Comparison of ENCODE assay signal across 10 mouse cellular contexts in genomic region chr6:93848942-93849790, GRCm38 (mm10).
DNase-seq lines count a peak whose midpoint lies in the region; ATAC-seq and TF ChIP-seq lines count a peak whose summit lies in the region.
"Had no signal": no experiment of that assay in that cellular context is flagged by ENCODE, and none has a peak within 500 bp of the region (broad histone marks: within the 10 kb centered on the region; RNA-seq: fewer than 3 reads in every experiment).

No protein-coding gene starts in this region.

- no peaks in the 10 kb centered on the region for H3K27me3 ChIP-seq in embryonic facial prominence, embryonic 13.5 days
- no peaks in the 10 kb centered on the region for H3K27me3 ChIP-seq in hindbrain, embryonic 14.5 days (ENCODE audit: control insufficient read depth, insufficient read depth, low read length)
- H3K27me3 ChIP-seq in neural tube, embryonic 12.5 days (replicated peaks) = no peaks in the 10 kb centered on the region
- no peaks in the 10 kb centered on the region for H3K27me3 ChIP-seq in heart, embryonic 11.5 days (ENCODE audit: control insufficient read depth, insufficient read depth, low read length)
- H3K27me3 ChIP-seq: heart, embryonic 15.5 days; liver, embryonic 15.5 days had no signal

- no peak overlapping the region for H3K4me3 ChIP-seq in layer of hippocampus, adult 2 months
- no peak overlapping the region for H3K4me3 ChIP-seq in embryonic facial prominence, embryonic 13.5 days
- H3K4me3 ChIP-seq in hindbrain, embryonic 14.5 days (replicated peaks; ENCODE audit: low read length) = no peak overlapping the region
- no peak overlapping the region for H3K4me3 ChIP-seq in neural tube, embryonic 12.5 days
- no peak overlapping the region for H3K4me3 ChIP-seq in heart, embryonic 11.5 days (ENCODE audit: low read depth, low read length)
- H3K4me3 ChIP-seq: heart, embryonic 15.5 days; liver, embryonic 15.5 days had no signal

- DNase-seq in layer of hippocampus, adult 2 months (ENCODE audit: low spot score in 2 of 2) = no peak
- no peak for DNase-seq in layer of hippocampus, postnatal 10 days (ENCODE audit: low spot score in 2 of 2)
- peak; percentile 36 for DNase-seq in hindbrain, embryonic 14.5 days (ENCODE audit: low spot score)
- no peak for DNase-seq in frontal cortex, postnatal 36 days (ENCODE audit: low spot score in 2 of 2)
- no peak for DNase-seq in B cell, adult 2 months

- H3K9me3 ChIP-seq in embryonic facial prominence, embryonic 13.5 days = no peaks in the 10 kb centered on the region
- no peaks in the 10 kb centered on the region for H3K9me3 ChIP-seq in hindbrain, embryonic 14.5 days (ENCODE audit: control insufficient read depth, low read length)
- no peaks in the 10 kb centered on the region for H3K9me3 ChIP-seq in neural tube, embryonic 12.5 days
- no peaks in the 10 kb centered on the region for H3K9me3 ChIP-seq in heart, embryonic 11.5 days (replicated peaks; ENCODE audit: control insufficient read depth, low read length)
- H3K9me3 ChIP-seq: heart, embryonic 15.5 days; liver, embryonic 15.5 days had no signal

- H3K4me1 ChIP-seq in embryonic facial prominence, embryonic 13.5 days = peaks cover 36% of the 10 kb centered on the region
- peaks cover 33% of the 10 kb centered on the region for H3K4me1 ChIP-seq in hindbrain, embryonic 14.5 days (replicated peaks; ENCODE audit: control insufficient read depth, insufficient read depth, low read length)
- H3K4me1 ChIP-seq in neural tube, embryonic 12.5 days = peaks cover 30% of the 10 kb centered on the region
- H3K4me1 ChIP-seq in heart, embryonic 11.5 days (ENCODE audit: control insufficient read depth, insufficient read depth, low read length) = peaks cover 14% of the 10 kb centered on the region
- H3K4me1 ChIP-seq: liver, embryonic 15.5 days had no signal

- WGBS in embryonic facial prominence, embryonic 13.5 days = 35% methylated on average over 7 of the region's 7 CpGs
- 15% methylated on average over 7 of the region's 7 CpGs for WGBS in hindbrain, embryonic 14.5 days
- WGBS in neural tube, embryonic 12.5 days = 21% methylated on average over 7 of the region's 7 CpGs
- WGBS in heart, embryonic 11.5 days (ENCODE audit: insufficient replicate concordance) = 56% methylated on average over 7 of the region's 7 CpGs

- TF ChIP-seq CTCF in layer of hippocampus, adult 2 months (conservative IDR thresholded peaks at IDR 0.05) = no peak

- 0 out of 2 replicates have a peak overlapping the region, but pooled peaks have one; percentile 1 for H3K27ac ChIP-seq in layer of hippocampus, adult 2 months
- H3K27ac ChIP-seq in embryonic facial prominence, embryonic 13.5 days = peak overlapping the region; percentile 29; the same call in 1 of the 2 replicates
- peak overlapping the region; percentile 52; the same call in 1 of the 2 replicates for H3K27ac ChIP-seq in hindbrain, embryonic 14.5 days
- peak overlapping the region; percentile 3; the same call in 1 of the 2 replicates for H3K27ac ChIP-seq in neural tube, embryonic 12.5 days
- H3K27ac ChIP-seq in heart, embryonic 11.5 days (ENCODE audit: low read depth, low read length) = no peak overlapping the region
- H3K27ac ChIP-seq: heart, embryonic 15.5 days; liver, embryonic 15.5 days had no signal

- no peak for ATAC-seq in embryonic facial prominence, embryonic 13.5 days (ENCODE audit: insufficient number of reproducible peaks, insufficient read depth, low FRiP score, low TSS enrichment, low read depth)
- ATAC-seq in hindbrain, embryonic 14.5 days (ENCODE audit: low FRiP score) = no peak; the same call in 1 of the 2 replicates
- ATAC-seq in neural tube, embryonic 12.5 days (ENCODE audit: low FRiP score, low read depth) = peak; percentile 76
- no peak for ATAC-seq in heart, embryonic 11.5 days (replicated peaks; ENCODE audit: insufficient number of reproducible peaks, low FRiP score, low TSS enrichment)

- no peak overlapping the region for H3K9ac ChIP-seq in embryonic facial prominence, embryonic 13.5 days
- H3K9ac ChIP-seq in hindbrain, embryonic 14.5 days = no peak overlapping the region; the same call in 1 of the 2 replicates
- H3K9ac ChIP-seq in neural tube, embryonic 12.5 days = no peak overlapping the region
- no peak overlapping the region for H3K9ac ChIP-seq in heart, embryonic 11.5 days (ENCODE audit: low read depth, low read length)
- H3K9ac ChIP-seq: heart, embryonic 15.5 days; liver, embryonic 15.5 days had no signal

- H3K36me3 ChIP-seq in embryonic facial prominence, embryonic 13.5 days = no peaks in the 10 kb centered on the region
- no peaks in the 10 kb centered on the region for H3K36me3 ChIP-seq in hindbrain, embryonic 14.5 days (replicated peaks; ENCODE audit: control insufficient read depth, insufficient read depth)
- no peaks in the 10 kb centered on the region for H3K36me3 ChIP-seq in neural tube, embryonic 12.5 days
- no peaks in the 10 kb centered on the region for H3K36me3 ChIP-seq in heart, embryonic 11.5 days (ENCODE audit: control insufficient read depth, insufficient read depth, low read length)
- H3K36me3 ChIP-seq: heart, embryonic 15.5 days; liver, embryonic 15.5 days had no signal

- H3K4me2 ChIP-seq in embryonic facial prominence, embryonic 13.5 days = no peak overlapping the region
- H3K4me2 ChIP-seq in hindbrain, embryonic 14.5 days (replicated peaks) = no peak overlapping the region; the same call in 1 of the 2 replicates
- peak overlapping the region; percentile 18; the same call in 1 of the 2 replicates for H3K4me2 ChIP-seq in neural tube, embryonic 12.5 days (replicated peaks)
- no peak overlapping the region for H3K4me2 ChIP-seq in heart, embryonic 11.5 days
- H3K4me2 ChIP-seq: heart, embryonic 15.5 days; liver, embryonic 15.5 days had no signal
